Mouse (Mus musculus): ENCODE data around the gene Gabpb1. TPM values are rescaled to one million over a fixed set of nuclear protein-coding genes. Genes with fewer than 3 reads are reported as not detected.

Gabpb1 gene
- polyA plus RNA-seq, 1 experiment from 2014 or later, result 41.6 TPM

DNA sequence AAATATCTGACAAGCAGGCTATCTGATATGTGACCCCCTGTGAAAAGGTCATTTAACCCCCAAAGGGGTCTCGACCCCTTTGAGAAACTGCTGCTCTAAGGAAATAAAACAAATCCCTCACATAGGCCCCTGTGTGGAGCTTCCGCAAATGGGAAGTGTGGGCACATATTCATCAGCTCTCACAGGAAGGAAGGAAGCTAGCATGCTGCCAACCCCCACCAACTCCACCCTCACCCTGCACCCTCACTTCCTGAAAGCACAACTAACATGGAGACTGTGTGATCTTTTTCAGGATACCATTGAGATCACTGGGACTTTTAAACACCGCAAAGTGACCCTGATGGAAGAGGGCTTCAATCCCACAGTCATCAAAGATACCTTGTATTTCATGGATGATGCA is 88.7 kb downstream of the Gabpb1 start:
- H3K27ac ChIP-seq (replicated peaks), result no peak overlapping the region
- H3K4me1 ChIP-seq, result 0 out of 2 replicates have a peak, but pooled peaks cover 5% of the 10 kb centered on the region
- no peaks in the 10 kb centered on the region for H3K9me3 ChIP-seq (replicated peaks)
- ATAC-seq (ENCODE audit: insufficient number of reproducible peaks, low FRiP score, low TSS enrichment, low read depth), result no peak
- H3K36me3 ChIP-seq, result no peaks in the 10 kb centered on the region
- H3K9ac ChIP-seq, result no peak overlapping the region
- 73% methylated on average over 3 of the region's 3 CpGs for WGBS
- H3K27me3 ChIP-seq, result no peaks in the 10 kb centered on the region
- H3K4me2 ChIP-seq (replicated peaks), result no peak overlapping the region
- H3K4me3 ChIP-seq (replicated peaks), result no peak overlapping the region

DNA sequence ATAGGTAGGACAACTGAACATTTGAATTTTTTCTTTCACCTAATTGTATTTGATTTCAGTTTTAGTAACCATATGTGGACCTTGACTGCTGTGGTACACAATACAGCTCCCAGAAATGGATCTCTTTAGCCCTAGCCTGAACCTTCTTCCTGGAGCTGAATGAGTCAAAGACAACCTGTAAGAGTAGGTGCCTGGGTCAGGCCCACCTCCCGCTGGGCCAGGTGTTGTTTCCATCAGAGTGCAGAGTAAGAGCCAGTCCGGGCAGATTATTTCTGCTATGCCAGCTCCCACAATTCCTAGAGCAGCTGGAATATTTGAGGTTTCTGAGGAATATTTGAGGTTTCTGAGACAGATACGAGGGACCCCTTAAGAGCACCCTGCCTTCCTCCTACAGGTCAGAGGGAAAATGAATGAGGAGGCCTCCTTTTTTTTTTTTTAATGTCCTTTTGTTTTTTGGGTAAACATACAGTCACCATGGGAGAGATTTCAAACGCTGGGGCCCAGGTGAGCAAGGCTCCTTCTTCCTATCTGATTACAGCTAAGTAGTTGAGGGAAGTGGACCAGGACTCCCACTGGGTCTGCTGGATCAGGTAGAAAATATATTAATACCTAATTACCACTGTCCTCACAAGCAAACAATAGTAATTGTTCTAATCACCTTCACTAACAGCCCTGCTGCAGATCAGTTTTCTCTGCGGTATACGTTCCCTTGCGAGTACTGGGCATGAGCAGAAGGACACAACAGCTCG is 91.3 kb downstream of the Gabpb1 start:
- Histone ChIP-seq H3K9me3 (replicated peaks) (no peaks in the 10 kb centered on the region), H3K9ac (no peak overlapping the region), H3K27ac (replicated peaks) (no peak overlapping the region), H3K27me3 (no peaks in the 10 kb centered on the region), H3K36me3 (no peaks in the 10 kb centered on the region), H3K4me2 (replicated peaks) (no peak overlapping the region), H3K4me3 (replicated peaks) (no peak overlapping the region), H3K4me1 (0 out of 2 replicates have a peak, but pooled peaks cover 5% of the 10 kb centered on the region)
- peak; percentile 54; the same call in 1 of the 2 replicates for ATAC-seq (ENCODE audit: insufficient number of reproducible peaks, low FRiP score, low TSS enrichment, low read depth)
- 67% methylated on average over 8 of the region's 8 CpGs for WGBS

DNA sequence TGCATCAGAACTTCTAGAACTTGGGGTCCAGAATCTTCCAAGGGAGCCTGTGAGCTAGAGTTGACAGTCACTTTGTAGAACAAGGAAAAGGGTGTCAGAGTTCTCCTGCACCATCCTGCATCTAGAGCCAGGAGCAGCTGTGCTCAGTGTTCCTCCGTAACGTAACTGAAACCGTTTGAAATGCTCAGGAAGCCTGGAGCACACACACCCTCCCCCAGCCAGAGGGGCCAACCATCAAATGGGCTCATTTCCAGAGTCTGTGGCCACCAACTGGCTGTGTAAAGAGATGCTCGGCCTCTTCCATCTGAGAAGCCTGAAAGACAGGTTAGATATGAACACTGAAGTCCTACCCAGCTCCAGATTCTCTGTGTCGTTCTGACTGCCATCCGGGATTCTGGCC is 92.2 kb downstream of the Gabpb1 start:
- Histone ChIP-seq H3K4me2 (replicated peaks) (no peak overlapping the region), H3K27ac (replicated peaks) (no peak overlapping the region), H3K27me3 (no peaks in the 10 kb centered on the region), H3K4me1 (0 out of 2 replicates have a peak, but pooled peaks cover 5% of the 10 kb centered on the region), H3K9ac (no peak overlapping the region), H3K4me3 (replicated peaks) (no peak overlapping the region), H3K9me3 (replicated peaks) (no peaks in the 10 kb centered on the region), H3K36me3 (no peaks in the 10 kb centered on the region)
- 47% methylated on average over 6 of the region's 6 CpGs for WGBS
- no peak for ATAC-seq (ENCODE audit: insufficient number of reproducible peaks, low FRiP score, low TSS enrichment, low read depth)

DNA sequence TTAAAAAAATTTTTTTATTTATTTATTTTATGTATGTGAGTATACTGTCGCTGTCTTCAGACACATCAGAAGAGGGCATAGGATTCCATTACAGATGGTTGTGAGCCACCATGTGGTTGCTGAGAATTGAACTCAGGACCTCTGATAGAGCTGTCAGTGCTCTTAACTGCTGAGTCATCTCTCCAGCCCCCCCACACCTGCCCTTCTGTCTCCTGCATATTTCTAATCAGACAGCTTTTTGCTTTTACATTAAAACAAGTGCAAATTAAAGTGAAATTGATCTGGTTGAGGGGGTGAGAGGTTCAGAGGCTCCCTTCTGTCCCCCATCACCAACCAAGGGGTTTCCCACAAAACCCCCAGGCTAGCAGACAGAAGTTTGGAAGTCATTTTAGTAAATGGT is 96.9 kb downstream of the Gabpb1 start:
- 97% methylated on average over 1 of the region's 1 CpGs for WGBS
- Histone ChIP-seq H3K36me3 (no peaks in the 10 kb centered on the region), H3K4me1 (0 out of 2 replicates have a peak, but pooled peaks cover 5% of the 10 kb centered on the region), H3K27ac (replicated peaks) (no peak overlapping the region), H3K27me3 (no peaks in the 10 kb centered on the region), H3K9me3 (replicated peaks) (no peaks in the 10 kb centered on the region), H3K4me3 (replicated peaks) (no peak overlapping the region), H3K9ac (no peak overlapping the region), H3K4me2 (replicated peaks) (no peak overlapping the region)
- ATAC-seq (ENCODE audit: insufficient number of reproducible peaks, low FRiP score, low TSS enrichment, low read depth), result no peak

Other genes starting within 250 kb of the Gabpb1 start
- 3.0 and 3.4 TPM in 2 replicates for gene Atp8b4, start 175.7 kb downstream of the Gabpb1 start, polyA plus RNA-seq (2015; fragmentation: Nextera tagmentation; extraction: Ambion mirVana)
- 16.3 and 24.8 TPM in 2 replicates for gene Slc27a2, start 123.9 kb downstream of the Gabpb1 start, polyA plus RNA-seq (2015; fragmentation: Nextera tagmentation; extraction: Ambion mirVana)
- 129 and 142 TPM in 2 replicates for gene Hdc, start 57.0 kb downstream of the Gabpb1 start, polyA plus RNA-seq (2015; fragmentation: Nextera tagmentation; extraction: Ambion mirVana)
- gene Usp8, start 31.0 kb upstream of the Gabpb1 start, polyA plus RNA-seq (2015; fragmentation: Nextera tagmentation; extraction: Ambion mirVana), result 38.9 and 41.5 TPM in 2 replicates
- gene Usp50, start 107.1 kb upstream of the Gabpb1 start, polyA plus RNA-seq (2015; fragmentation: Nextera tagmentation; extraction: Ambion mirVana), result 2.0 and 2.1 TPM in 2 replicates
- 45.6 and 47.8 TPM in 2 replicates for gene Trpm7, start 199.9 kb upstream of the Gabpb1 start, polyA plus RNA-seq (2015; fragmentation: Nextera tagmentation; extraction: Ambion mirVana)